Mouse (Mus musculus) testis, adult 2 months (tissue): ENCODE measurements around the gene Sult5a1. TPM values are rescaled to one million over a fixed set of nuclear protein-coding genes. Genes with fewer than 3 reads are reported as not detected.

Experiments used
- H3K27ac ChIP-seq: fragments of 200-500 bp; 2 replicates; pipeline ENCODE4 v1.5.1; 2012; ENCODE audit warnings: low read depth, low read length; ENCODE audit not compliant: control insufficient read depth, insufficient read depth
- H3K27me3 ChIP-seq: fragments of 200-500 bp; 2 replicates; pipeline ENCODE4 v1.6.1; 2012; ENCODE audit warnings: mild to moderate bottlenecking, low read length, moderate library complexity; ENCODE audit not compliant: control insufficient read depth, insufficient read depth
- H3K36me3 ChIP-seq: fragments of 200-500 bp; 2 replicates; pipeline ENCODE4 v1.6.1; 2012; ENCODE audit warnings: mild to moderate bottlenecking, low read length; ENCODE audit not compliant: control insufficient read depth, insufficient read depth
- H3K4me1 ChIP-seq: fragments of 200-500 bp; 2 replicates; pipeline ENCODE4 v1.6.1; 2012; ENCODE audit warnings: low read length; ENCODE audit not compliant: control insufficient read depth, insufficient read depth
- H3K4me3 ChIP-seq: fragments of 200-500 bp; 2 replicates; pipeline ENCODE4 v1.5.1; 2012; ENCODE audit warnings: low read depth, mild to moderate bottlenecking, low read length, moderate library complexity, mixed read lengths; ENCODE audit not compliant: control insufficient read depth
- CTCF ChIP-seq: fragments of 200-500 bp; IDR thresholded peaks from 2 replicates; pipeline ENCODE4 v1.5.1; 2012; ENCODE audit warnings: low read depth, mild to moderate bottlenecking, inconsistent platforms, low read length, moderate library complexity; ENCODE audit not compliant: control insufficient read depth, insufficient read depth, insufficient replicate concordance
- POLR2A ChIP-seq: fragments of 200-500 bp; IDR thresholded peaks from 2 replicates; pipeline ENCODE4 v1.6.1; 2012; ENCODE audit warnings: low read depth, mild to moderate bottlenecking, inconsistent platforms, low read length, moderate library complexity; ENCODE audit not compliant: control insufficient read depth
- polyA plus RNA-seq: library from polyadenylated mRNA; depleted of rRNA; stranded (reverse); fragments of >200 nt; gene quantifications from 2 replicates; pipeline ENCODE4 v1.2.3, GENCODE M21; 2012

The Sult5a1 gene
- polyA plus RNA-seq, 1 experiment, result 3.8 TPM

GRCm38 (mm10) chr8:123135406-123135805 lies 22.7 kb downstream of the Sult5a1 start:
- peaks cover 15% of the 10 kb centered on the region for H3K4me1 ChIP-seq
- no peaks in the 10 kb centered on the region for H3K36me3 ChIP-seq
- TF ChIP-seq POLR2A (no peak), CTCF (no peak)
- no peak overlapping the region for H3K27ac ChIP-seq
- H3K27me3 ChIP-seq, result no peaks in the 10 kb centered on the region
- H3K4me3 ChIP-seq, result peak overlapping the region; percentile 80

DNA sequence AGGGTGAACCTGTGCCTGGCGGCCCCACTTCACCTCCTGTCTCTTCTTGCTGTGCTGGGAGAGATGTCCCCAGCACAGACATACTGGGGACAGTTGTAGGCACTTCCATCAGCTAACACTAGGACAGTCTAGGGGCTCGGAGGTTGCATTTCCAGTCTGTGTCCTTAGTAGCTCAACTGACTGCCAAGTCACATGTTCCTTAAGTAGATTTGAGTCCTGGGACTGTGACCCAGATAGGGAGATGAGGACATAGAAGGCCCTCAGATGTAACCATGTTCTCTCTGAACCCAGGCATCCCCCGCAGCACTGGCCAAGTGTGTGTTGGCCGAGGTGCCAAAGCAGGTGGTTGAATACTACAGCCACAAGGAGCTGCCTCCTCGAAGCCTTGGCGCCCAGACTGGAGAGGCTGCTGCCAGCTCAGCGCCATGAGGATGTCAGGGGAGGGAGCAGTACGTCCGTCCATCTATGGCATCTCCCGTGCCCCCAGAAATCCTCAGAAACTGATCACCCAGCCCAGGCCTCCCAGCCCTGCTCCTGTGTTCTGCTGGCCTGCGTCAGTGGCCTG lies 23.9 kb downstream of the Sult5a1 start:
- Histone ChIP-seq H3K4me1 (peaks cover 15% of the 10 kb centered on the region), H3K27me3 (no peaks in the 10 kb centered on the region), H3K4me3 (peak overlapping the region; percentile 80), H3K27ac (no peak overlapping the region), H3K36me3 (no peaks in the 10 kb centered on the region)
- TF ChIP-seq CTCF (no peak), POLR2A (no peak)

- no peak overlapping the region for H3K27ac ChIP-seq
- H3K4me3 ChIP-seq, result no peak overlapping the region
- TF ChIP-seq POLR2A, result no peak
- TF ChIP-seq CTCF, result peak; percentile 71; the same call in 1 of the 2 replicates
- no peaks in the 10 kb centered on the region for H3K36me3 ChIP-seq
- H3K4me1 ChIP-seq, result peaks cover 15% of the 10 kb centered on the region
- H3K27me3 ChIP-seq, result no peaks in the 10 kb centered on the region
Measured at GRCm38 (mm10) chr8:123132953-123133352, 25.2 kb downstream of the Sult5a1 start.

GRCm38 (mm10) chr8:123131041-123131440 lies 27.1 kb downstream of the Sult5a1 start:
- no peak overlapping the region for H3K27ac ChIP-seq
- TF ChIP-seq CTCF (no peak), POLR2A (no peak)
- peaks cover 23% of the 10 kb centered on the region for H3K4me1 ChIP-seq
- no peak overlapping the region for H3K4me3 ChIP-seq
- no peaks in the 10 kb centered on the region for H3K27me3 ChIP-seq
- no peaks in the 10 kb centered on the region for H3K36me3 ChIP-seq

DNA sequence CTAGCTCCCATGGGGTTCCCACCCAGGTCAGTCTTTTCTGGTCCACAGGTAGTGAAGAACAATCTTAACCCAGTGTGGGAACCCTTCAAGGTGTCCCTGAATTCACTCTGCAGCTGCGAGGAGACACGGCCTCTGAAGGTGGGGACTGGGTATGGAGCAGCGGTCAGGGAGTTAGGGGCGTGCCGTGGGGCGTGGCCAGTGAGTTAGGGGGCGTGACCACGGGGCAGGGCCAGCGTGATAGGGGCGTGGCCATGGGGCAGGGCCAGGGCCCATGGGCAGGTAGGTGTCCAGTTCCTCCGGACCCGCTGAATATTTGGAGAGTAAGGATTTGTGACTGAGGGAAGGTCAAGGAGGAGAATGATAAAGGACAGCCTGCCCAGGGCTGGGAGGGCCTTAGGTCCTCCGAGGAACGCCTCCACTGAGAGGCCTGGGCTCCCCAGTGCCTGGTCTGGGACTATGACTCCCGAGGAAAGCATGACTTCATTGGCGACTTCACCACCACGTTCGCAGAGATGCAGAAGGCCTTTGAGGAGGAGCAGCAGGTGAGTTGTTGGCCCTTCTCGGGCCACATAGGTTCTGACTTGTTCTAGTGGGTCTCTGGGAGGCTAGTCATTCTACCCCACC lies 31.8 kb downstream of the Sult5a1 start:
- H3K4me3 ChIP-seq, result peak overlapping the region; percentile 4; the same call in 1 of the 2 replicates
- H3K36me3 ChIP-seq, result no peaks in the 10 kb centered on the region
- H3K27ac ChIP-seq, result no peak overlapping the region
- H3K27me3 ChIP-seq, result no peaks in the 10 kb centered on the region
- peaks cover 13% of the 10 kb centered on the region for H3K4me1 ChIP-seq
- no peak for TF ChIP-seq CTCF
- no peak for TF ChIP-seq POLR2A

GRCm38 (mm10) chr8:123122670-123123069 lies 35.4 kb downstream of the Sult5a1 start:
- no peak overlapping the region for H3K27ac ChIP-seq
- no peaks in the 10 kb centered on the region for H3K36me3 ChIP-seq
- no peak overlapping the region for H3K4me3 ChIP-seq
- H3K4me1 ChIP-seq, result peaks cover 13% of the 10 kb centered on the region
- TF ChIP-seq POLR2A, result no peak
- no peak for TF ChIP-seq CTCF
- no peaks in the 10 kb centered on the region for H3K27me3 ChIP-seq

- no peaks in the 10 kb centered on the region for H3K36me3 ChIP-seq
- peaks cover 15% of the 10 kb centered on the region for H3K4me1 ChIP-seq
- no peak overlapping the region for H3K4me3 ChIP-seq
- no peak overlapping the region for H3K27ac ChIP-seq
- no peaks in the 10 kb centered on the region for H3K27me3 ChIP-seq
- no peak for TF ChIP-seq POLR2A
- TF ChIP-seq CTCF, result no peak
Measured at GRCm38 (mm10) chr8:123122059-123122458, 36.1 kb downstream of the Sult5a1 start.
